Mouse (Mus musculus) duodenum, adult 2 months (tissue): Measurements from ENCODE around the gene Fbxw16. TPM values are rescaled to one million over a fixed set of nuclear protein-coding genes. Genes with fewer than 3 reads are reported as not detected.

ENCODE experiments used
- polyA plus RNA-seq: library from polyadenylated mRNA; depleted of rRNA; stranded (reverse); fragments of >200 nt; gene quantifications from 2 replicates; pipeline ENCODE4 v1.2.3, GENCODE M21; 2012; ENCODE audit warnings: low replicate concordance; rRNA removed

The Fbxw16 gene
- not detected in 2 replicates for polyA plus RNA-seq

DNA sequence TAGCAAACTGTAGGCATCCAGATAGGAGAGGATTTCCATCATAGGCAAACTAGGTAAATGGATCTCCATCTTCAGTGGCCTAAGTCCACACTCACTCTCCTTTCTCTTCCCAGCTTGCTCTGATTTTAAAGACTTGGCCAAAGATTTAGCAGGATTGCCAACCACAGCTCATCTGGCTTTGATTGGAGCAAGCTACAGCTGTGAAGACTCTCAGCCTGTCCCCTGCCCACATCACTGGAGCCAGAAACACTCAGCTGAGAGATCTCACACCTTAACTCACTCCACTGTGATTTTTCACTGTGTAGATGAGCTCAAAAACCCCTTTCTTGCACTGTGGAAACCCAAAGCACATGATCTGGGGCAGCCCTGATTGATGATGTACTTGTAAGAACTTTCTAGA, at the start of gene Fbxw16:
Gene Fbxw16 (minus strand): TSS at position 101 of the 400 bp plus-strand sequence.

GRCm38 (mm10) chr9:109495775-109496174, 46.8 kb upstream of the Fbxw16 start, which contains the start of gene Fbxw19:
Gene Fbxw19, minus strand, starts transcription at chr9:109495875.

GRCm38 (mm10) chr9:109404196-109404595, 44.7 kb downstream of the Fbxw16 start, which contains the start of gene Fbxw22:
Gene Fbxw22, minus strand, starts transcription at chr9:109404296.

Other genes starting within 250 kb of the Fbxw16 start
- not detected in 2 replicates for gene Fbxw20, start 214.4 kb downstream of the Fbxw16 start, polyA plus RNA-seq
- not detected in 2 replicates for gene Fbxw14, start 161.5 kb downstream of the Fbxw16 start, polyA plus RNA-seq
- not detected in 2 replicates for gene Fbxw28, start 109.5 kb downstream of the Fbxw16 start, polyA plus RNA-seq
- not detected in 2 replicates for gene Fbxw22, start 44.8 kb downstream of the Fbxw16 start, polyA plus RNA-seq
- not detected in 2 replicates for gene Fbxw19, start 46.7 kb upstream of the Fbxw16 start, polyA plus RNA-seq
- not detected in 2 replicates for gene Fbxw15, start 119.1 kb upstream of the Fbxw16 start, polyA plus RNA-seq
- gene Fbxw24, start 176.9 kb upstream of the Fbxw16 start, polyA plus RNA-seq, result not detected in 2 replicates
- not detected in 2 replicates for gene Fbxw25, start 215.5 kb upstream of the Fbxw16 start, polyA plus RNA-seq